Mouse (Mus musculus): ENCODE measurements at regions not wholly inside any gene's neighbourhood (a gene's known extent, or its start where the extent isn't known, plus 50 kb on each side); places are given as distances from the start of the nearest gene placed in this dataset.

- ATAC-seq (ENCODE audit: insufficient number of reproducible peaks, low FRiP score) = no peak
- WGBS = 57% methylated on average over 6 of the region's 6 CpGs
- Histone ChIP-seq H3K9me3 (replicated peaks) (no peaks in the 10 kb centered on the region), H3K36me3 (no peaks in the 10 kb centered on the region), H3K27me3 (replicated peaks) (no peaks in the 10 kb centered on the region), H3K4me1 (replicated peaks) (peaks cover 10% of the 10 kb centered on the region), H3K9ac (no peak overlapping the region), H3K27ac (ENCODE audit: poor library complexity, severe bottlenecking) (no peak overlapping the region), H3K4me3 (no peak overlapping the region), H3K4me2 (no peak overlapping the region)
Measured at GRCm38 (mm10) chr10:43756881-43757565, 144.5 kb downstream of the Qrsl1 start.

- no peak overlapping the region for H3K9ac ChIP-seq
- no peak for ATAC-seq (ENCODE audit: insufficient number of reproducible peaks, low FRiP score)
- no peak overlapping the region for H3K4me2 ChIP-seq
- H3K4me3 ChIP-seq = no peak overlapping the region
- WGBS = 81% methylated on average over 9 of the region's 10 CpGs
- H3K27ac ChIP-seq (ENCODE audit: poor library complexity, severe bottlenecking) = no peak overlapping the region
- no peaks in the 10 kb centered on the region for H3K27me3 ChIP-seq (replicated peaks)
- peaks cover 3% of the 10 kb centered on the region; the same call in 1 of the 2 replicates for H3K4me1 ChIP-seq (replicated peaks)
- no peaks in the 10 kb centered on the region for H3K9me3 ChIP-seq (replicated peaks)
- H3K36me3 ChIP-seq = no peaks in the 10 kb centered on the region
Measured at GRCm38 (mm10) chr10:43758124-43759025, 143.2 kb downstream of the Qrsl1 start.

- Histone ChIP-seq H3K4me2 (no peak overlapping the region), H3K4me3 (no peak overlapping the region), H3K36me3 (no peaks in the 10 kb centered on the region), H3K9me3 (replicated peaks) (no peaks in the 10 kb centered on the region), H3K27me3 (replicated peaks) (no peaks in the 10 kb centered on the region), H3K27ac (ENCODE audit: poor library complexity, severe bottlenecking) (no peak overlapping the region), H3K4me1 (replicated peaks) (peaks cover 3% of the 10 kb centered on the region; the same call in 1 of the 2 replicates), H3K9ac (no peak overlapping the region)
- WGBS = 64% methylated on average over 14 of the region's 14 CpGs
- ATAC-seq (ENCODE audit: insufficient number of reproducible peaks, low FRiP score) = no peak
Measured at GRCm38 (mm10) chr10:43759186-43759905, 142.2 kb downstream of the Qrsl1 start.

- Histone ChIP-seq H3K4me1 (replicated peaks) (peaks cover 3% of the 10 kb centered on the region; the same call in 1 of the 2 replicates), H3K36me3 (no peaks in the 10 kb centered on the region), H3K27me3 (replicated peaks) (no peaks in the 10 kb centered on the region), H3K9me3 (replicated peaks) (no peaks in the 10 kb centered on the region), H3K4me3 (no peak overlapping the region), H3K4me2 (no peak overlapping the region), H3K9ac (no peak overlapping the region), H3K27ac (ENCODE audit: poor library complexity, severe bottlenecking) (no peak overlapping the region)
- no peak for ATAC-seq (ENCODE audit: insufficient number of reproducible peaks, low FRiP score)
- WGBS = 73% methylated on average over 5 of the region's 5 CpGs
Measured at GRCm38 (mm10) chr10:43759906-43760281, 141.7 kb downstream of the Qrsl1 start.

- no peak overlapping the region for H3K4me3 ChIP-seq
- H3K9ac ChIP-seq = no peak overlapping the region
- H3K4me1 ChIP-seq (replicated peaks) = peaks cover 3% of the 10 kb centered on the region; the same call in 1 of the 2 replicates
- no peaks in the 10 kb centered on the region for H3K36me3 ChIP-seq
- ATAC-seq (ENCODE audit: insufficient number of reproducible peaks, low FRiP score) = no peak
- 57% methylated on average over 6 of the region's 6 CpGs for WGBS
- no peak overlapping the region for H3K27ac ChIP-seq (ENCODE audit: poor library complexity, severe bottlenecking)
- no peaks in the 10 kb centered on the region for H3K27me3 ChIP-seq (replicated peaks)
- no peaks in the 10 kb centered on the region for H3K9me3 ChIP-seq (replicated peaks)
- no peak overlapping the region for H3K4me2 ChIP-seq
Measured at GRCm38 (mm10) chr10:43761979-43762570, 139.5 kb downstream of the Qrsl1 start.

- Histone ChIP-seq H3K9ac (no peak overlapping the region), H3K9me3 (replicated peaks) (no peaks in the 10 kb centered on the region), H3K36me3 (no peaks in the 10 kb centered on the region), H3K4me1 (replicated peaks) (0 out of 2 replicates have a peak, but pooled peaks cover 3% of the 10 kb centered on the region), H3K4me3 (no peak overlapping the region), H3K27me3 (replicated peaks) (no peaks in the 10 kb centered on the region), H3K4me2 (no peak overlapping the region), H3K27ac (ENCODE audit: poor library complexity, severe bottlenecking) (no peak overlapping the region)
- ATAC-seq (ENCODE audit: insufficient number of reproducible peaks, low FRiP score) = no peak
- WGBS = 81% methylated on average over 3 of the region's 3 CpGs
Measured at GRCm38 (mm10) chr10:43764581-43764980, 137.0 kb downstream of the Qrsl1 start.

GRCm38 (mm10) chr10:43765275-43765674 lies 136.3 kb downstream of the Qrsl1 start:
- no peaks in the 10 kb centered on the region for H3K36me3 ChIP-seq
- WGBS = 62% methylated on average over 1 of the region's 1 CpGs

GRCm38 (mm10) chr10:43765829-43766486 lies 135.6 kb downstream of the Qrsl1 start:
- no peak overlapping the region for H3K27ac ChIP-seq (ENCODE audit: poor library complexity, severe bottlenecking)
- no peak for ATAC-seq (ENCODE audit: insufficient number of reproducible peaks, low FRiP score)
- no peaks in the 10 kb centered on the region for H3K36me3 ChIP-seq
- no peak overlapping the region for H3K4me3 ChIP-seq
- no peaks in the 10 kb centered on the region for H3K4me1 ChIP-seq (replicated peaks)
- no peak overlapping the region for H3K9ac ChIP-seq
- no peaks in the 10 kb centered on the region for H3K9me3 ChIP-seq (replicated peaks)
- no peak overlapping the region for H3K4me2 ChIP-seq
- no peaks in the 10 kb centered on the region for H3K27me3 ChIP-seq (replicated peaks)
- WGBS = 63% methylated on average over 11 of the region's 11 CpGs

More at GRCm38 (mm10) chr10:43765275-43765674, 136.3 kb downstream of the Qrsl1 start:
- no peak for ATAC-seq (ENCODE audit: insufficient number of reproducible peaks, low FRiP score)
- Histone ChIP-seq H3K4me1 (replicated peaks) (no peaks in the 10 kb centered on the region), H3K4me2 (no peak overlapping the region), H3K9ac (no peak overlapping the region), H3K27me3 (replicated peaks) (no peaks in the 10 kb centered on the region), H3K9me3 (replicated peaks) (no peaks in the 10 kb centered on the region), H3K27ac (ENCODE audit: poor library complexity, severe bottlenecking) (no peak overlapping the region), H3K4me3 (no peak overlapping the region)

GRCm38 (mm10) chr10:43767961-43768726 lies 133.4 kb downstream of the Qrsl1 start:
- Histone ChIP-seq H3K4me1 (replicated peaks) (no peaks in the 10 kb centered on the region), H3K36me3 (no peaks in the 10 kb centered on the region), H3K27me3 (replicated peaks) (no peaks in the 10 kb centered on the region), H3K27ac (ENCODE audit: poor library complexity, severe bottlenecking) (no peak overlapping the region), H3K4me3 (no peak overlapping the region), H3K4me2 (no peak overlapping the region), H3K9me3 (replicated peaks) (no peaks in the 10 kb centered on the region), H3K9ac (no peak overlapping the region)
- no peak for ATAC-seq (ENCODE audit: insufficient number of reproducible peaks, low FRiP score)
- 58% methylated on average over 16 of the region's 16 CpGs for WGBS

GRCm38 (mm10) chr10:43769026-43769425 lies 132.5 kb downstream of the Qrsl1 start:
- no peak overlapping the region for H3K9ac ChIP-seq
- no peaks in the 10 kb centered on the region for H3K36me3 ChIP-seq
- no peaks in the 10 kb centered on the region for H3K27me3 ChIP-seq (replicated peaks)
- no peak for ATAC-seq (ENCODE audit: insufficient number of reproducible peaks, low FRiP score)
- no peaks in the 10 kb centered on the region for H3K9me3 ChIP-seq (replicated peaks)
- no peak overlapping the region for H3K4me2 ChIP-seq
- no peak overlapping the region for H3K4me3 ChIP-seq
- no peak overlapping the region for H3K27ac ChIP-seq (ENCODE audit: poor library complexity, severe bottlenecking)
- no peaks in the 10 kb centered on the region for H3K4me1 ChIP-seq (replicated peaks)
- WGBS = 74% methylated on average over 3 of the region's 3 CpGs

All from heart, embryonic 12.5 days (tissue).